In the genomic region with DNA sequence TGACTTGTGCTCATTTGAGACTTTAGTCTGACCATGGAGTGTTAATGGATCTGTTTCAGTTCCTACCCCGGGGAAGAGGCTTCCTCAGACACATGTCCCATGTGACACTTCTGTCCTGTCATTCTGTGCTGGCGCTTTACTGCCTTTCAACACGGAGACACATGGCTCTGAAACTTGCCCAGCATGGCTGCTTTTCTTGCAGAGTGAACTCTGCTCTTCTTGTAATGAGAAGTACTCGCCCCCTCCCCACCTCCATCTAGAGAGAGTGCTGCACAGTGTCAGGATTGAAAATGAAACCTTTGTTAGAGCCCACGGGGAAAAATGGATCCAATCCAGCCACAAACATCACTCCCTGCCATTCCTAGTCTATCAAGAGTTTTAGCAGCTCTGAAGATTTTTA, we compare ENCODE assay signal across 10 mouse cellular contexts.
DNase-seq lines count a peak whose midpoint lies in the region; ATAC-seq lines count a peak whose summit lies in the region.
"Had no signal": no experiment of that assay in that cellular context is flagged by ENCODE, and none has a peak within 500 bp of the region (broad histone marks: within the 10 kb centered on the region; RNA-seq: fewer than 3 reads in every experiment).

No protein-coding gene starts in this region.

- no peak overlapping the region for H3K4me3 ChIP-seq in kidney, embryonic 14.5 days (ENCODE audit: low read length)
- no peak overlapping the region for H3K4me3 ChIP-seq in embryonic facial prominence, embryonic 12.5 days
- no peak overlapping the region for H3K4me3 ChIP-seq in intestine, embryonic 14.5 days (ENCODE audit: low read depth, low read length)
- H3K4me3 ChIP-seq: liver, embryonic 15.5 days; neural tube, embryonic 12.5 days had no signal

- peaks cover 14% of the 10 kb centered on the region for H3K4me1 ChIP-seq in kidney, embryonic 14.5 days (ENCODE audit: control insufficient read depth, insufficient read depth, low read length)
- H3K4me1 ChIP-seq in embryonic facial prominence, embryonic 12.5 days = peaks cover 14% of the 10 kb centered on the region
- peaks cover 33% of the 10 kb centered on the region for H3K4me1 ChIP-seq in intestine, embryonic 14.5 days (replicated peaks; ENCODE audit: control insufficient read depth, insufficient read depth, low read length)
- H3K4me1 ChIP-seq: liver, embryonic 15.5 days; neural tube, embryonic 12.5 days had no signal

- no peak overlapping the region for H3K9ac ChIP-seq in kidney, embryonic 14.5 days (ENCODE audit: low read depth, low read length)
- H3K9ac ChIP-seq in embryonic facial prominence, embryonic 12.5 days = no peak overlapping the region
- no peak overlapping the region for H3K9ac ChIP-seq in intestine, embryonic 14.5 days (ENCODE audit: low read length)
- H3K9ac ChIP-seq: liver, embryonic 15.5 days; neural tube, embryonic 12.5 days had no signal

- no peak for ATAC-seq in kidney, embryonic 14.5 days (ENCODE audit: low FRiP score, low TSS enrichment)
- ATAC-seq in embryonic facial prominence, embryonic 12.5 days (ENCODE audit: insufficient number of reproducible peaks, insufficient read depth, low FRiP score, low TSS enrichment) = 0 out of 2 replicates have a peak, but pooled peaks have one; percentile 56
- ATAC-seq in intestine, embryonic 14.5 days (replicated peaks; ENCODE audit: low FRiP score, low TSS enrichment, low read depth) = no peak
- ATAC-seq in erythroblast, adult 5-6 weeks (replicated peaks; ENCODE audit: low FRiP score, poor library complexity, severe bottlenecking) = no peak

- H3K9me3 ChIP-seq in kidney, embryonic 14.5 days (ENCODE audit: control insufficient read depth, low read length) = no peaks in the 10 kb centered on the region
- H3K9me3 ChIP-seq in embryonic facial prominence, embryonic 12.5 days = no peaks in the 10 kb centered on the region
- no peaks in the 10 kb centered on the region for H3K9me3 ChIP-seq in intestine, embryonic 14.5 days (ENCODE audit: control insufficient read depth, low read length)
- H3K9me3 ChIP-seq: liver, embryonic 15.5 days; neural tube, embryonic 12.5 days had no signal

- 29% methylated on average over 5 of the region's 5 CpGs for WGBS in kidney, embryonic 14.5 days
- 40% methylated on average over 5 of the region's 5 CpGs for WGBS in embryonic facial prominence, embryonic 12.5 days
- WGBS in intestine, embryonic 14.5 days = 27% methylated on average over 5 of the region's 5 CpGs

- peaks cover 8% of the 10 kb centered on the region for H3K36me3 ChIP-seq in kidney, embryonic 14.5 days (ENCODE audit: control insufficient read depth, insufficient read depth, low read length)
- peaks cover 23% of the 10 kb centered on the region for H3K36me3 ChIP-seq in embryonic facial prominence, embryonic 12.5 days
- H3K36me3 ChIP-seq in intestine, embryonic 14.5 days (ENCODE audit: control insufficient read depth, insufficient read depth, low read length) = peaks cover 27% of the 10 kb centered on the region

- no peak for DNase-seq in kidney, adult 8-10 months
- DNase-seq in Muller cell, postnatal 12 days (ENCODE audit: inconsistent ontology term) = peak; percentile 51
- no peak for DNase-seq in intestine, embryonic 14.5 days (ENCODE audit: low spot score)
- DNase-seq in adrenal gland, postnatal 10 days = no peak
- DNase-seq in ovary, postnatal 10 days (ENCODE audit: low spot score) = no peak

- no peak overlapping the region for H3K4me2 ChIP-seq in kidney, embryonic 14.5 days (replicated peaks; ENCODE audit: low read depth, low read length)
- no peak overlapping the region for H3K4me2 ChIP-seq in embryonic facial prominence, embryonic 12.5 days (replicated peaks)
- H3K4me2 ChIP-seq in intestine, embryonic 14.5 days (ENCODE audit: low read length) = no peak overlapping the region
- H3K4me2 ChIP-seq: liver, embryonic 15.5 days; neural tube, embryonic 12.5 days had no signal

- no peaks in the 10 kb centered on the region for H3K27me3 ChIP-seq in kidney, embryonic 14.5 days (ENCODE audit: control insufficient read depth, insufficient read depth, low read length)
- H3K27me3 ChIP-seq in embryonic facial prominence, embryonic 12.5 days = no peaks in the 10 kb centered on the region
- no peaks in the 10 kb centered on the region for H3K27me3 ChIP-seq in intestine, embryonic 14.5 days (replicated peaks; ENCODE audit: control insufficient read depth, insufficient read depth, low read length)
- H3K27me3 ChIP-seq: liver, embryonic 15.5 days; neural tube, embryonic 12.5 days had no signal

- peak overlapping the region; percentile 44; the same call in 1 of the 2 replicates for H3K27ac ChIP-seq in kidney, embryonic 14.5 days (ENCODE audit: low read depth, low read length)
- peak overlapping the region; percentile 24; the same call in 1 of the 2 replicates for H3K27ac ChIP-seq in embryonic facial prominence, embryonic 12.5 days
- H3K27ac ChIP-seq in intestine, embryonic 14.5 days (ENCODE audit: low read depth) = peak overlapping the region; percentile 64; the same call in 1 of the 2 replicates
- H3K27ac ChIP-seq: liver, embryonic 15.5 days; neural tube, embryonic 12.5 days had no signal
